In genomic region chr3:89629811-89630210, GRCm38 (mm10) we compare ENCODE assay signal across 18 mouse cellular contexts.
DNase-seq lines count a peak whose midpoint lies in the region; ATAC-seq lines count a peak whose summit lies in the region.
"Had no signal": no experiment of that assay in that cellular context is flagged by ENCODE, and none has a peak within 500 bp of the region (broad histone marks: within the 10 kb centered on the region; RNA-seq: fewer than 3 reads in every experiment).

No protein-coding gene starts in this region.

- ATAC-seq in heart, embryonic 13.5 days (ENCODE audit: extremely low read depth, insufficient number of reproducible peaks, low FRiP score, low TSS enrichment), result no peak
- ATAC-seq in intestine, embryonic 16.5 days, result no peak
- ATAC-seq: forebrain, embryonic 16.5 days; midbrain, embryonic 13.5 days; Patski had no signal

- H3K36me3 ChIP-seq in heart, embryonic 13.5 days, result no peaks in the 10 kb centered on the region
- no peaks in the 10 kb centered on the region for H3K36me3 ChIP-seq in intestine, embryonic 16.5 days (ENCODE audit: control insufficient read depth, insufficient read depth, low read length)
- H3K36me3 ChIP-seq: heart, embryonic 15.5 days; midbrain, embryonic 13.5 days had no signal

- no peaks in the 10 kb centered on the region for H3K9me3 ChIP-seq in heart, embryonic 13.5 days
- H3K9me3 ChIP-seq in intestine, embryonic 16.5 days (ENCODE audit: control insufficient read depth, low read length), result no peaks in the 10 kb centered on the region
- H3K9me3 ChIP-seq: heart, embryonic 15.5 days; midbrain, embryonic 13.5 days had no signal

- peaks cover 13% of the 10 kb centered on the region for H3K4me1 ChIP-seq in heart, embryonic 13.5 days
- peaks cover 3% of the 10 kb centered on the region for H3K4me1 ChIP-seq in intestine, embryonic 16.5 days (ENCODE audit: control insufficient read depth, insufficient read depth, low read length)
- H3K4me1 ChIP-seq: heart, embryonic 15.5 days had no signal

- WGBS in heart, embryonic 13.5 days, result 42% methylated on average over 3 of the region's 3 CpGs
- WGBS in intestine, embryonic 16.5 days, result 47% methylated on average over 3 of the region's 3 CpGs

- no peaks in the 10 kb centered on the region for H3K27me3 ChIP-seq in heart, embryonic 13.5 days (replicated peaks)
- no peaks in the 10 kb centered on the region for H3K27me3 ChIP-seq in intestine, embryonic 16.5 days (replicated peaks; ENCODE audit: control insufficient read depth, insufficient read depth, low read length)
- H3K27me3 ChIP-seq: heart, embryonic 15.5 days; midbrain, embryonic 13.5 days had no signal

- DNase-seq in heart, postnatal 25 days (ENCODE audit: low spot score), result no peak
- DNase-seq in kidney, postnatal 10 days, result peak; percentile 54
- DNase-seq in kidney, adult 9 months, result no peak
- DNase-seq in heart, postnatal 10 days, result peak; percentile 51 to 61
- no peak for DNase-seq in layer of hippocampus, postnatal 36 days
- no peak for DNase-seq in gastrocnemius, postnatal 10 days
- DNase-seq: B cell, adult 2 months; cerebellum, postnatal 10 days; embryo, embryonic 11 days; kidney, adult 2 months; spleen, adult 18-20 months had no signal

- peak overlapping the region; percentile 61 for H3K27ac ChIP-seq in heart, embryonic 13.5 days (replicated peaks)
- peak overlapping the region; percentile 79 for H3K27ac ChIP-seq in intestine, embryonic 16.5 days (ENCODE audit: low read length)
- H3K27ac ChIP-seq: heart, embryonic 15.5 days; macrophage; midbrain, embryonic 13.5 days had no signal

- intact Hi-C loops in heart, postnatal 25 days (cut with DNase I), result no loop called here
- intact Hi-C loops in heart, postnatal 10 days (cut with DNase I), result no loop called here

- no peak overlapping the region for H3K4me3 ChIP-seq in heart, embryonic 13.5 days
- no peak overlapping the region for H3K4me3 ChIP-seq in intestine, embryonic 16.5 days (ENCODE audit: low read length)
- H3K4me3 ChIP-seq: heart, embryonic 15.5 days; midbrain, embryonic 13.5 days had no signal

- H3K4me2 ChIP-seq in heart, embryonic 13.5 days, result no peak overlapping the region
- H3K4me2 ChIP-seq in intestine, embryonic 16.5 days (ENCODE audit: low read depth, low read length), result no peak overlapping the region
- H3K4me2 ChIP-seq: heart, embryonic 15.5 days; midbrain, embryonic 13.5 days had no signal

- H3K9ac ChIP-seq in heart, embryonic 13.5 days, result no peak overlapping the region
- no peak overlapping the region for H3K9ac ChIP-seq in intestine, embryonic 16.5 days (ENCODE audit: low read depth, low read length)
- H3K9ac ChIP-seq: heart, embryonic 15.5 days; midbrain, embryonic 13.5 days had no signal

Comparison
In these comparisons a context has a peak if more than half of its experiments do, and no peak if none do; other contexts are left out.
1. DNase-seq: peak in kidney, postnatal 10 days (single experiment) and heart, postnatal 10 days (2 of 2); none in heart, postnatal 25 days (single experiment), kidney, adult 9 months (single experiment), layer of hippocampus, postnatal 36 days (0 of 2) and gastrocnemius, postnatal 10 days (single experiment).